Mouse (Mus musculus) midbrain, embryonic 16.5 days (tissue): ENCODE data around the gene Mtg2. TPM values are rescaled to one million over a fixed set of nuclear protein-coding genes. Genes with fewer than 3 reads are reported as not detected.

Experiments
- ATAC-seq: fragments of 200-750 bp; cut with Nextera tagmentation; 2 replicates; pipeline ENCODE4 v1.8.0; 2017; ENCODE audit warnings: moderate TSS enrichment
- H3K27ac ChIP-seq: fragments of 300-500 bp; sonication (generic); 2 replicates; pipeline ENCODE4 v1.5.1; 2014; ENCODE audit warnings: mild to moderate bottlenecking, low read length, mixed read lengths
- H3K27me3 ChIP-seq: fragments of 300-500 bp; sonication (generic); 2 replicates; pipeline ENCODE4 v1.6.1; 2014; ENCODE audit warnings: low read depth, low read length, mixed read lengths; ENCODE audit not compliant: control insufficient read depth, insufficient read depth
- H3K36me3 ChIP-seq: fragments of 300-500 bp; sonication (generic); 2 replicates; pipeline ENCODE4 v1.6.1; 2014; ENCODE audit warnings: mild to moderate bottlenecking, low read length, moderate library complexity, mixed read lengths; ENCODE audit not compliant: control insufficient read depth, insufficient read depth
- H3K4me1 ChIP-seq: fragments of 300-500 bp; sonication (generic); 2 replicates; pipeline ENCODE4 v1.6.1; 2014; ENCODE audit warnings: mild to moderate bottlenecking, low read length, mixed read lengths; ENCODE audit not compliant: control insufficient read depth, insufficient read depth
- H3K4me2 ChIP-seq: fragments of 300-500 bp; sonication (generic); 2 replicates; pipeline ENCODE4 v1.6.1; 2014; ENCODE audit warnings: mild to moderate bottlenecking, low read length, mixed read lengths
- H3K4me3 ChIP-seq: fragments of 300-500 bp; sonication (generic); 2 replicates; pipeline ENCODE4 v1.5.1; 2014; ENCODE audit warnings: low read depth, mild to moderate bottlenecking, low read length, moderate library complexity, mixed read lengths
- H3K9ac ChIP-seq: fragments of 300-500 bp; sonication (generic); 2 replicates; pipeline ENCODE4 v1.6.1; 2014; ENCODE audit warnings: low read depth, low read length, mixed read lengths
- H3K9me3 ChIP-seq: fragments of 300-500 bp; sonication (generic); replicated peaks from 2 replicates; pipeline ENCODE4 v1.6.1; 2014; ENCODE audit warnings: mild to moderate bottlenecking, low read length, mixed read lengths; ENCODE audit not compliant: control insufficient read depth, poor library complexity, severe bottlenecking
- WGBS: fragments of 180-500 bp; shearing (Covaris S2); extraction: QIAGEN DNeasy Blood & Tissue Kit; methylation state at CpG from one replicate; pipeline ENCODE4 v1.1.7; 2014; 5-methylcytosine and 5-hydroxymethylcytosine counted together
- polyA plus RNA-seq: library from polyadenylated mRNA; unstranded; fragments of >200 nt; fragmentation: Nextera tagmentation; extraction: Ambion mirVana; gene quantifications from 2 replicates; pipeline ENCODE4 v1.2.1, GENCODE M21; 2015

Mtg2 gene
- polyA plus RNA-seq, 1 experiment from 2014 or later = 35.7 TPM

DNA sequence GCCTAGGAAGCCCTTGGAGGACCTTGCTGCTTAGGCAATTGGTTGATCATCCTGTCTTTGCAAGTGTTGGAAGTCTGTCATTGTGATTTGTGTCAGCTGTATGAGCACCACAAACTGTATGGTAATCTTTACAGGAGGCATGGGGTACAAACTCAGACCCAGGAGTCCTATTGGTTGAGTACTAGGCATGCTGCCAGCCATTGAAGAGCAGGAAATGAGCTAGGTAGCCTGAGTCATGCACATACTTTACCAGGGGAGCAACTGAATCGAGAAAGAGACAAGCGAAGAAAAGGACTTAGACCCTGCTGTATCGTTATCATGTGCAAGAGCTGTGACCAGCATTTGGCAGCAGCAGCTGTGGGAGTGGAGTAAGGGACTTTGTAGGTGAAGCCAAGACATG is 37.5 kb upstream of the Mtg2 start:
- H3K4me2 ChIP-seq = no peak overlapping the region
- H3K27me3 ChIP-seq = no peaks in the 10 kb centered on the region
- no peak for ATAC-seq
- H3K4me1 ChIP-seq = peaks cover 11% of the 10 kb centered on the region
- H3K9ac ChIP-seq = no peak overlapping the region
- H3K27ac ChIP-seq = no peak overlapping the region
- H3K36me3 ChIP-seq = peaks cover 37% of the 10 kb centered on the region
- H3K4me3 ChIP-seq = no peak overlapping the region
- WGBS = 77% methylated on average over 3 of the region's 3 CpGs
- H3K9me3 ChIP-seq = no peaks in the 10 kb centered on the region

DNA sequence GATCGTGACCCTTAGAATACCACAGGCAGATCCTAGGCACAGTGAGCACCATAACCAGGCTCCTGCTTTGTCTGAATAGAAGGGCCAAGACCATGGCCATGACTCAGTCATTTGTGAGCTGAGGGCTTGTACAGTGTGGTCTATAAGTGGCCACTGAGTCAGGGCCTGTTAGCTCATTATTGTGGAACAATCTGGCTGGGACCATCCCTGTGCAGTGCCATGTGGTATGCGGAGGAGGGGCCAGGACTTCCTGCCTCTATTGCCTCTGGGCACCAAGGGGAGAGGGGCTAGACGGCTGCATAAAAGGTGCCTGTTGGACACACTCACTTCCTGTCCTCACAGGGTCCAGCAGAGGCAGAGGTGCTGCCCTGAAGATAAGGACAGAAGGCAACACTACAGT is 36.4 kb upstream of the Mtg2 start:
- ATAC-seq = no peak
- Histone ChIP-seq H3K4me3 (no peak overlapping the region), H3K9ac (no peak overlapping the region), H3K36me3 (peaks cover 45% of the 10 kb centered on the region), H3K27ac (no peak overlapping the region), H3K4me2 (no peak overlapping the region), H3K9me3 (no peaks in the 10 kb centered on the region), H3K4me1 (peaks cover 1% of the 10 kb centered on the region), H3K27me3 (no peaks in the 10 kb centered on the region)
- WGBS = 75% methylated on average over 3 of the region's 3 CpGs

DNA sequence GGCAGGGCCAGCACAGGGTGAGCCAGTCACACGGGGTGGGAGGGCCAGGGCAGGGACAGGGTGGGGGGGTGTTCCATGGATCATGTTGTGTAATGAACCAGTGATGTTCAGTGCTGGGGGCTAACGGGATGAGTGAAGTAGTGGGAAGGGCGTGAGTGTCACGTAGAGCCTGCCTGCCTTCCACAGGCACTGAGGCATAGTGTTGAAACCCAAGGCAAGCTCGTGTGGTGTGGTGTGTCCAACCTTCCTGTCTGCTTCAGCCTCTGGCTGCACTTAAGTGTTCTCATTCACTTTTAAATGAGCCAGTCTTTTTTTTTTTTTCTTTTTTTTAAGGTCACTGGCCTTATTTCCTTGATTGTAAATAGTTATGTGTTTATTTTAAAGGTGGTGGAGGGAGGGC is 35.6 kb upstream of the Mtg2 start:
- 0 out of 2 replicates have a peak, but pooled peaks have one; percentile 36 for ATAC-seq
- no peak overlapping the region for H3K4me3 ChIP-seq
- WGBS = 76% methylated on average over 5 of the region's 5 CpGs
- no peak overlapping the region for H3K9ac ChIP-seq
- H3K9me3 ChIP-seq = no peaks in the 10 kb centered on the region
- H3K4me1 ChIP-seq = no peaks in the 10 kb centered on the region
- H3K4me2 ChIP-seq = no peak overlapping the region
- peaks cover 41% of the 10 kb centered on the region for H3K36me3 ChIP-seq
- no peaks in the 10 kb centered on the region for H3K27me3 ChIP-seq
- H3K27ac ChIP-seq = no peak overlapping the region

- H3K4me2 ChIP-seq = peak overlapping the region; percentile 89
- WGBS = 62% methylated on average over 6 of the region's 6 CpGs
- H3K36me3 ChIP-seq = peaks cover 17% of the 10 kb centered on the region
- ATAC-seq = no peak
- H3K27ac ChIP-seq = no peak overlapping the region
- H3K4me1 ChIP-seq = peaks cover 36% of the 10 kb centered on the region
- peak overlapping the region; percentile 97; the same call in 1 of the 2 replicates for H3K4me3 ChIP-seq
- H3K9me3 ChIP-seq = no peaks in the 10 kb centered on the region
- no peaks in the 10 kb centered on the region for H3K27me3 ChIP-seq
- peak overlapping the region; percentile 31; the same call in 1 of the 2 replicates for H3K9ac ChIP-seq
Measured at GRCm38 (mm10) chr2:180040406-180040805, 30.0 kb upstream of the Mtg2 start.

- WGBS = under 1% methylated on average over 58 of the region's 66 CpGs
- peak overlapping the region; percentile 92 for H3K9ac ChIP-seq
- ATAC-seq = peak; percentile 49
- peak overlapping the region; percentile 97 for H3K4me3 ChIP-seq
- H3K4me2 ChIP-seq = peak overlapping the region; percentile 89
- peaks cover 36% of the 10 kb centered on the region for H3K4me1 ChIP-seq
- H3K9me3 ChIP-seq = no peaks in the 10 kb centered on the region
- peaks cover 17% of the 10 kb centered on the region for H3K36me3 ChIP-seq
- H3K27me3 ChIP-seq = no peaks in the 10 kb centered on the region
- peak overlapping the region; percentile 98 for H3K27ac ChIP-seq
Measured at GRCm38 (mm10) chr2:180041577-180042255, 28.7 kb upstream of the Mtg2 start.

GRCm38 (mm10) chr2:180042256-180042857 is 28.0 kb upstream of the Mtg2 start, which contains the start of the genes Psma7 and Ss18l1:
Gene Psma7, minus strand, starts transcription at chr2:180042433.
Gene Ss18l1, plus strand, starts transcription at chr2:180042509.
- Histone ChIP-seq H3K27me3 (no peaks in the 10 kb centered on the region), H3K9me3 (no peaks in the 10 kb centered on the region), H3K4me1 (peaks cover 36% of the 10 kb centered on the region), H3K9ac (peak within 1 kb of the TSS; percentile 92), H3K4me3 (peak within 1 kb of the TSS; percentile 97), H3K4me2 (peak within 1 kb of the TSS; percentile 89), H3K36me3 (peaks cover 12% of the 10 kb centered on the region), H3K27ac (peak within 1 kb of the TSS; percentile 98)
- WGBS = under 1% methylated on average over 78 of the region's 78 CpGs
- ATAC-seq = peak; percentile 95

GRCm38 (mm10) chr2:180042858-180043515 is 27.4 kb upstream of the Mtg2 start:
- no peaks in the 10 kb centered on the region for H3K27me3 ChIP-seq
- peak overlapping the region; percentile 97 for H3K4me3 ChIP-seq
- H3K4me1 ChIP-seq = peaks cover 36% of the 10 kb centered on the region
- H3K9me3 ChIP-seq = no peaks in the 10 kb centered on the region
- ATAC-seq = peak; percentile 68
- peak overlapping the region; percentile 92 for H3K9ac ChIP-seq
- peak overlapping the region; percentile 86 for H3K4me2 ChIP-seq
- under 1% methylated on average over 51 of the region's 66 CpGs for WGBS
- H3K36me3 ChIP-seq = peaks cover 7% of the 10 kb centered on the region
- peak overlapping the region; percentile 98 for H3K27ac ChIP-seq

DNA sequence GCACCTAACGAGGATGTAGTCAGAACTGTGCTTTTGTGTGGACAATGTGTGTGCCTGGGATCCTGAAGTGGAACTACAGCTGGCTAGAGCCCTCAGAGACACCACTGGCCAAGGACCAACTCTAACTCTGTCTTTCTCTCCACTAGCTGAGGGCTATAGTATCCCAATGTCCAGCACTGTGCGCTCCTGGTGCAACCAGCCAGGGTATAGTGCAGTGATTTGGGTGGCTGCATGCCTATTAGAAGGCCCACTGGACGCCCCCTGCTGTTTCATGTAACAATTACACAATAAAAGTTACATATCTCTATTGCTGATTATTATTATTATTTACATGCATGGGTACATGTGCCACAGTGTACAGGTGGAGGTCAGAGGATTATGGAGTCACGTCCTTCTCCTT is 25.1 kb upstream of the Mtg2 start:
- Histone ChIP-seq H3K27ac (no peak overlapping the region), H3K36me3 (no peaks in the 10 kb centered on the region), H3K4me1 (peaks cover 36% of the 10 kb centered on the region), H3K9me3 (no peaks in the 10 kb centered on the region), H3K4me2 (no peak overlapping the region), H3K9ac (no peak overlapping the region), H3K4me3 (no peak overlapping the region), H3K27me3 (no peaks in the 10 kb centered on the region)
- WGBS = 49% methylated on average over 4 of the region's 4 CpGs
- ATAC-seq = no peak

GRCm38 (mm10) chr2:180047580-180047979 is 22.8 kb upstream of the Mtg2 start:
- no peaks in the 10 kb centered on the region for H3K9me3 ChIP-seq
- H3K4me3 ChIP-seq = no peak overlapping the region
- H3K4me1 ChIP-seq = peaks cover 24% of the 10 kb centered on the region
- H3K27ac ChIP-seq = no peak overlapping the region
- no peaks in the 10 kb centered on the region for H3K36me3 ChIP-seq
- no peaks in the 10 kb centered on the region for H3K27me3 ChIP-seq
- H3K4me2 ChIP-seq = no peak overlapping the region
- no peak overlapping the region for H3K9ac ChIP-seq
- no peak for ATAC-seq
- 93% methylated on average over 3 of the region's 3 CpGs for WGBS
